Mouse (Mus musculus) bone marrow, adult 2 months (tissue): Measurements from ENCODE around the gene Bhlhe23.

ENCODE experiments used
- CTCF ChIP-seq: fragments of 200-500 bp; IDR thresholded peaks from 2 replicates; pipeline ENCODE4 v1.5.1; 2011; ENCODE audit warnings: low read length, control low read depth; ENCODE audit not compliant: control insufficient read depth, insufficient read depth
- POLR2A ChIP-seq: fragments of 200-500 bp; IDR thresholded peaks from 2 replicates; pipeline ENCODE4 v1.6.1; 2011; ENCODE audit warnings: low read depth, mild to moderate bottlenecking, control low read depth, low read length, borderline replicate concordance; ENCODE audit not compliant: control insufficient read depth

DNA sequence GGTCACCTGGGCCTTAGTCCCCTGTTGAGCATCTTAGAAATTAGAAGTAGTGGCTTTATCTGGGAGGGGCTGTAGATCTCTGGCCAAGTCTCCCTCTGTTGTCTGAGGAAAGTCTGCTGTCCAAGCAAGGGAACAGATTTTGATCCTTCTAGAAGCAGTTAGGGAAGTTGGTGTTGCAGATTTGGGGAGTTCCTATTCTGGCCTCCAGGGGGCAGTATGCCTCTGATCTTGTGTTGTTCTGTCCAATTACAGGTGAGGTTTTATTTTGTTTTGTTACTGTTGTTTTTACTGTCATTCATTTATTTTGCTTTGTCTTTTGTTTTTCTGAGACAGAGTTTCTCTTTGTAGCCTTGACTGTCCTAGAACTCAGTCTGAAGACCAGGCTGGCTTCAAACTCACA lies 10.0 kb upstream of the Bhlhe23 start:
- no peak for TF ChIP-seq CTCF
- no peak for TF ChIP-seq POLR2A
